Mouse (Mus musculus) kidney, adult 9 months (tissue): ENCODE data around the gene Stk39.

ENCODE experiments used
- DNase-seq: peaks from one replicate; pipeline ENCODE4 v3.0.0; 2022

Gene Stk39

DNA sequence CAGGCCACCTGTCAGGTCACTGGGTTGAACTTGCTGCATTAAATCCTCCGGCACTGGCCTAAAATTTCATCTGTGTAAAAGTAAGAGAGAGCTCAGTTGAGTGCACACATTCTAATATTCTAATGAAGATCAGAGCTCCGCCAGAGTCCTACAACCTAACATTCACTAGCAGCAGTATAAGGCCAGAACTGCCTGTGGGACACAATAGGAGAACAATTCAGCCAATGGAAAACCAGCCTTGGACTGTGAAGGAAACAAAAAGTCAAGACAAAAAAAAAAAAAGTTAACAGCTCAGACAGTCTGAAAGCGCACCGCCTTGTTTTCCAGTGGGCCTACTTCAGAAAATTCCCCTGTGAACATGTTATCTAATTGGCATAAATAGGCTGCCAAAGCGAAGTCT, 137.1 kb downstream of the Stk39 start:
- no peak for DNase-seq

DNA sequence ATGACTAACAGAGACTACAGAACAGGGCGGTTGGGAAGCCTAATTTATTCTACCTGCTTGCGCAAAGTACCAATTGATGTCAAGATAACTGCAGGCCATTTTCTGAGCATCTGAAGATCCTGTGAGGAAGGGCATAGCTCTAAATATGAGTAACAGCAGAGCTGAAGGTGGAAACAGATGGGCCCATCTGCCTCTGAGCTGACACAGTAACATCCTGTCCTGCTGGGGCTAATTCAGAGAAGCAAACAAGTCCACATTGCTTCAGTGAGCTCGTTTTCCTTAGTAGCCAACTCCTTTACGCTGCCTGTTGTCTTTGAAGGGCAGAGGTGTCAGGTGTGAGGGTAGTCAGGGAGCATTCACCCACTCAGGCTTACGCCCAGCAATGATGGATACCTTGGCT, 146.8 kb downstream of the Stk39 start:
- DNase-seq: no peak

DNA sequence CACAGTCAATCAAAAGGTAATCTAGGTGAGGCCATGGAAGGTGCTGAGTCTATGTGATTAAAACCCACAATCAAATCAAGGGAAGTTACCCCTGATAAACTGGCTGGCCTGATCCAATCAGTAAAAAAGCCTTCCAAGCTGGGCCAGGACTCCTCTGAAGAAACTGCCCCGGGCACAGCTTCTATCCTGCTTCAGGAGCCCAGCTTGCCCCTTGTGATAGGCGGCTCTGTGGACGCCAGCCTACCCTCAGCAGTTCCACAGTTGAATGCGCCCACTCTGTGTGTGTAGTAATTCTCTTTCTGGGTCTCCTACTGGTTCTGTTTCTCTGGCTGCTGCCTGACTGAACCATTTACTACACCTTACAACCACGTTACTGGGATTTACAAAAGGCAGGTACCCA, 150.8 kb downstream of the Stk39 start:
- DNase-seq: no peak

DNA sequence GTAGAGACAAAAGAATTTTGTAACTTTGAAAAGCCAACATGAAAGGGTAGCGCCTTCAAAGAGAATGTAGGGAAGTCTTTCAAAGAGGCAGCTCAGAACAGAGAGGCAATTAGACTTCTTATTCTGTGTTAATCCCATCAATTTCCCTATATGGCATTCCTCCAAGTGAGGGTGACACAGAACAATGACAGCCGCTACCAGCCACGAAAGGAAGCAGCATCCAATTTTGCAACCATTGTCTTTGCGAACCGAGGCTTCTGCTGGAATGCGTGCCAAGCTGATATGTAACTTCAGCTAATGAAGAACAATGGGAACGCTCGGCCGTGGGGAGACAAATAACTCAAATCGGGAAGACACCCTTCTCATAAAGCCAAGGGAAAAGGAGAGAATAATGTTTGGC, 151.4 kb downstream of the Stk39 start:
- DNase-seq: peak; percentile 20

DNA sequence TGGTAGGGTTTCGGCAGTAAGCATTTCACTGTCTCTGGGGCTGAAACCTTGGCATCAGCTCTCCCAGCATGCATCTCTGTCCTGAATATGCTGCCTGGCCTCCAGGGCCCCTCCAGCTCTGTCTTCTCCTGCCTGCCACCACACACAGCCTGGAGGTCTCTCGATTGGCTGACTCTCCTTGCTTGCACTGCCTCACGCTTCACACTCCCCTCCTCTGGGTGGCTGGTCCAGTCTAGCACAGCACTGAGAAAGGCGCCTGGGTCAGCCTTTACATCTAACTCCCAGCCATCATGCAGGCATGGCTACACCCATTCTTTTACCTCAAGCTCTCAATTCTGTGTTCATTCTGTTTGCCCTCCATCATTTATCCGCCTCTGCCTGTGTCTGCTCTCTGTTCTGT, 153.6 kb downstream of the Stk39 start:
- no peak for DNase-seq

DNA sequence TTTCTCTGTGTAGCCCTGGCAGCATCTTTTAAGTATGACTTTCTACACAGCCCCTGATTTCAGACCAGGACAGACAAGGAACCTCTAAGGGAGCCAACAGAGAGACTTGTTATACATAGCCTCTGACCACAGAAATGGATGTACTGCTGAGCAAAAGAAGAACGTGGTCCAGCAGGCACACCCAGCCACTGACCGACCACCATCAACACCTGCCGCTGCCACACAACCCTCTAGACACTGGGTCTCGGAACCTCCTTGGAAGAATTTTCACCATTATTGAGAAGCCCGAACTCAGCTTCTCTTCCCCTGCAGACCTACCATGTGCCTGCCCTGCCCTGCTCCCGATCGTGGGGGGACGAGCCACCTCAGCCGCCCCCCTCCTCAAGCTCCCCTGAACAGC, 154.2 kb downstream of the Stk39 start:
- DNase-seq: no peak

DNA sequence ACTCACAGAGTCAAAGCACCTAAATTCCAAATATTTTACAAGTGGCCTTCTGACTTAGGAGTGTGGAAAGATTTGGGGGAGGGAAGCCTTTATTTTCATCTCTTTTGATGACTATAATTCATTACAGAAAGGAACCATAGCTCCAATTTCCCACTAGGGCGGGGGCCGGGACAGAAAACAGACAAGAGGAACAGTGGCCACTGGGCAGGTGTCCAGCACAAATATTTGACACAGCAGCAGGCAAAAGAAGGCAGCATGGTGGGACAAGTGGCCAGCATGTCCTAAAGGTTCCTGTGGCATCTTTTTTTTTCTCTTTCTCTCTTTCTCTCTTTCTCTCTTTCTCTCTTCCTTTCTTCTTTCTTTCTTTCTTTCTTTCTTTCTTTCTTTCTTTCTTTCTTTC, 154.6 kb downstream of the Stk39 start:
- DNase-seq: no peak

DNA sequence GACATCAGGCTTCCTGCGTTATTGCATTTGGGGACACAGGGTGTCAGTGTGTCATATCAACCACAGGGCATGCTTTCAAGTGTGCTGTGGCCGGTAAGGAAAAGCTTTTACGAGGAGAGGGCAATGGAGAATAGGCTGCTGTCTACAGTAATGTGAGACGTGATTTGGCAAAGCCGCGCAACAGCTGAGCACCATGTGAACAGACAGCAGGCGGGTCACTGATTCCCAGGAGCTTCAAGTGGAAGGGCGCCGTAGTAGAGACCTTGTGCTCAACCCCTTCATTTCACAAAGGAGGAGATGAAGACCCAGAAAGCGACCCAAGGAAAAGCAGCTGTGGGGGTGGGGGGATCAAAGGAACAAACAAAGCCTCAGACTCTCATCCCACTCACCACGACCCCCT, 156.8 kb downstream of the Stk39 start:
- no peak for DNase-seq

DNA sequence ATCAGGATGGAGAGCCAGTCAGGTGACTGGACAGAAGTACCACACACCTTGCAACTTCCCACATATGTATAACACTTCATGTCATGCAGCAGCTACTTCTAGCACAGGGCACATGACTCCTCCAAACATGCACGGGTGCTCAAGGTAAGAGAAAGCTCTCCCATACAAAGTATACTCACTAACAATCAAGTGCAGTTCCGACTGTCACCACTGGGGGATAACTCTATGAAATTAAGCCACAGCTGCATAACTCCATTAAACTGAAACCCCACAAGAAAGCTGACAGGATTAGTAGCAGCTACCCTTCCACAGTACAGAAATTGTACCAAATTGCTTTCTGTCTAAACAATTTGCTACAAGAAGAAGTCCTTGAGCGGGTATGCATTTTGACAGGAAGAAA, 161.9 kb downstream of the Stk39 start:
- DNase-seq: peak; percentile 41

DNA sequence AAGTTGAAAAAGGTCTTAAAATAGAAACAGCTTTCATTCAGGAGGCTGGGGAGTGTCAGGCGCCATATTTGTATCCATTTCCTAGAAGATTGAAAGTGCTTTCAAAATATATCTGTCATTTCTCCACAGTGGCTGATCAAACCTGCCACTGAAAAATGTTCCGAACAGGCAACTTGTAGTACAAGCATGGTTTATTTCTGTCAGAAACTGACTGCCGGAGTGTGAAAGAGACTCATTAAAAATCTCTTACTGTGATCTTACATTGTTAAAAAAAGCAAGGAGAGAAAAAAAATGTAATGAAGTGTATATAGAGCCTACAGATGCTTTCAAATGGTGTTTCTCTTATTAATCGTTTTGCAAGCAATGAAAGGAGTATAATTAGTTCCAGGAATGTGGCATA, 165.5 kb downstream of the Stk39 start:
- no peak for DNase-seq

DNA sequence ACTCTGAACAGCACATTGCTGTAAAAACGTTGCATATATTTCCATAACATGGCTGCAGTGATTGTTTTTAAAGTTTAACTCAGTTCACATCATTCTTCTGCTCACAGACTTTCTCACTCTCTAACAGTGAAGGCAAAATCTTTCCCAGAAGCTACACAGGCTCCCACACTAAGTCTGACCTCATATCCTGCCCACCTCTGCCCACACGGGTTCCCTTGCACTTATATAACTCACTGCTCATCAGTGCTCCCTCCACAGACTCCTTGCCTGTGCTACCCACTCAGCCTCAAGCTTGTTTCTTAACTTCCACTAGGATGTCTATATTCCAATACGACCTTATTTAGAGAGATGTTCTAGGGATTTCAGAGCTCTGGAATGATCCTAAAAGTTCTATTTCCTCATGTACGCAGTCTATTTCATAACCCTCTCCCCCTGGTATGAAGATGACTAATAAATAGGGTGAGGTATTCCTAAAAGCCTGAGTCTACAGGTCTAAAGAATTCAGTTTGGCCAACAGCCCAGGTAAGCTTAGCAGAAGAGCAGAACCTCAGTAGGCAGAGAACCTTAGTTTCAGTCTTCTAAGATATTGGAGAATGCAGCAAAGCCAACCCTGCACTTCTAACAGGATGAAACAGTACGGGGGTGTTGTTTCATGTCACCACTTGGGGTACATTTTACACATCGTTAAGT, 167.2 kb downstream of the Stk39 start:
- no peak for DNase-seq

DNA sequence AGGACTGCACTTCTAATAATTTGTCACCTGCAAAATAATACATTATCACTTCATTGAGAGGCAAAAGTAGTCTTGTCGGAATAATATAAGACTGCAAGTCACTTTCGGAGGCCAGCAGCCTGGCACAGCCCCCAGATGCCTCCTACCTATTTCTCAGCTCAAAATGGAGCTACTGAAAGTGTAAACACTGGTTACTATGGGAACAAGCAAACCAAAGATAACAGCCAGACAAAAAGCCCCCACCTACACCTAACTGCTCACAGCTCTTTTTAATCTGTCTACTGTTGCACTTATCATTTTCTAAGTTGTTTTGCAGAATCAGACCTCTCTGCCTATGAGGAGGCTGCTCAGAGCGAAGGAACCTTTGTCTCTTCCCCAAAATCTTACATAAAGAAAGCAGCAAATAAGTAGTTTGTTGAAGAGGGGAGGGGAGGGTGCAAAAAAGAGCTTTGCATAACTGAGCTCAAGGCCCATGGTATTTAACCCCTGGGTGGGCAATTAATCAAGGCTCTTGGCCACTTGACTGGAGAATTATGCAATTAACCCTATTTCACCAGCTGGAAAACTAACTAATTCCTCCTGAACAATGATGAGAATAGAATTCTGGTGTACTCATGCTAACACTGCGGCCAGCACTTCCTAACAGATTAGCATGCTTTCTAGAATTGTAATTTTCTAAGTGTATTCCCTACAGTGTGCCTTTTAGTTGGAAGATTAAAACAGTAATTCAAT, 170.1 kb downstream of the Stk39 start:
- DNase-seq: no peak

DNA sequence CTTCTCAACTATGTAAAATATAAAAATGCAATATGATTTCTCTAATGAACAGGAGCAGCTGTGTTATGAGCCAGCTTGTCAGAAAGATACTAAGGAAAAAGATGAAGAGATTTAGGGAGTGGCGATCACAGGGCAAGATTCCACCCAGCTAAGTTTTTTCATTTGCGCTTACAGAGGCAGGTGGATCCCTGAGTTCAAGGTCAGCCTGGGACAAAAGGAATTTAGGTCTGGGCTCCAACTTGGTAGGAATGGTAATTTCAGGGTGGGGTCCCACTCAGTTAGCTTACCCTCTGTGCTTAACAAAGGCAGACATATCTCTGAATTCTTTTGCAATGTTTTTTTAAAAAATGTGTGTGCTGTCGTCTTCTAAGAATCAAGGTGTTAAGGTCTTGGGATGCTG, 173.7 kb downstream of the Stk39 start:
- DNase-seq: no peak

DNA sequence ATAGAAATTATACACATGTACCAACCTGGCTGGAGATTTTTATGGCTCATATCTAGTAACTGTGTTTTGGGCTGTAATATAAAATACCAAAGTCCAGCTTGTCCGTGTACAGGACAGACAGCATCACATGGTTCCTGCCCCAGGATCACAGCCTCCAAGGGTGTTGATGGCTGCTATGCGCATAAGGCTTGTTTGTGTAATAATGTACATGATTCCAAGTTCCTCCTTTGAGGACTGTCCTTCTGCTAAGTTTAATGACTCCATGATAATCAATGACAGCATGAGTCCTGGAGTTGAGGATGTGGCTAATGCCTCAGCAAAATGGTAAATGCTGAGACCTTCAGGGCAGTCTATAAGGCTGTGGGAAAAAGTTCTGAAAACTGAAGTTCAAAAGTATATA, 174.1 kb downstream of the Stk39 start:
- no peak for DNase-seq

DNA sequence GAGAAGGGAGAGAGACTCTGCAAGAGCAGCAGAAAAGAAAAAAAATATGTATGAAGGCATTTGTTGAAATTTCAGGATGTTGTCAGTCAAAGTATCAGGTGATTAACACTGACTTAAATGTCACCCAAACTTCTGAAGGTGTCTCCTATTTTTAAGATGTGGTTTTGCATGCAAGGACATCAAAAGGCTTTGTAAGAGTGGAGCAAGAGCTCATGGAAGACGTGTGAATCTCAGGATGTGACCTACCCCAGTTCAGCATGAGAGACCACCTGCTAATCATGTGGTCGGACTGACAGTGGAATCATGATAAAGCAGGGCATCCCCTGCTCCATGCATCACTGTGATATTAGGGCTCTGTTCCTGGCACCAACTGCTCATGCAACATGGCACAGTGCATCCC, 175.3 kb downstream of the Stk39 start:
- DNase-seq: no peak

DNA sequence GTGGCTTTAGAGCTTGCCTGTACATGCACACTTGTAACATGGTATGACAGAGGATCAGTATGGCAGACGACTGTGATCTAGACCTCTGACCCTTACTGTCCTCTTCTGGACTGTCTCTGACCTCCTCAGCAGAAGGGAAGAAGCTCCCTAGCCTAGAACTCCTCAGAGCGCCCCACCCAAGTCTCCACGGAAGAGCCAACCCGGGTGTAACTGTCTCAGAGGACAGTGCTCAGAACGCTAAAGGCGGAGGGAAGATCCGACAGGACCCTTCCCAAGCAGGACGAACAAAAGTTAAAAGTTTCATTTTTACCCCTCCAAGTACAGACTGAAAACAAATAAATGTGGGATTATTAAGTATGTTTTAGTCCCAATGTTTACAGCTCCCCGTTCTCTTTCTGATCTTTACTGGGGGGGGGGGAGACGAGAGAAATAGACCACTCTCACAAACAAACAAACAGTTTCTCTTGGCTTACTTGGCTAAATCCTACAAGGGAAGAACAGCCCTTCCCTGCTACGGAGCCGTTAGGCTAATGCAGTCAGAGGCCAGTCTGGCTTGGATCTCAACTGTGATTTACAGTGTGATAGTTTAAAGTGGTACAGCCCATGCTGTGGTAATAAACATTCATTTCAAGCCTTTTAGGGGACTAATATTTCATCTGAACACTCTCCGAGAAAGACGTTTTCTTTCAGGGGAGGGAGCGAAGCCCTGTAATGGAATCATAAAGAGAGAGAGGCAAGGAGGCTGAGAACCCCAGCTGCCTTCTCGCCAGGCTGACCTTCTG, 179.3 kb downstream of the Stk39 start:
- DNase-seq: no peak

DNA sequence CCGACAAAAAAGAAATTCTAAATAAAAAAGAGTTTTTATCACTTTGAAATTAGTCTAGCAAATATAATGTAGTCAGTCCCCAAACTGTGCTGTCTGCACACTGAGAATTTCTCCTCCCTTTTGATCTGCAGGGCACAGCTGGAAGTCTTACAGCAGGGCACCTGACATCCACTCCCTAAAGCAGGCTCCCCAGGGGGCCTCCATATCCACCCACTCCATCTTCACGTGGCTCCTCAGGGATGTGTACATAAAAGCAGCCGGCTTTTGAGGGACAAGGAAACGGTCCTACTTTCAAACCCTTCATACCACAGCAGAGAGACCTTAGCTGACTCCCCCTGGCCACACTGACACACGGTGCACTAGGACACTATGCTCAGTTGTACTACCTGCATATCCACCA, 180.2 kb downstream of the Stk39 start:
- DNase-seq: no peak

DNA sequence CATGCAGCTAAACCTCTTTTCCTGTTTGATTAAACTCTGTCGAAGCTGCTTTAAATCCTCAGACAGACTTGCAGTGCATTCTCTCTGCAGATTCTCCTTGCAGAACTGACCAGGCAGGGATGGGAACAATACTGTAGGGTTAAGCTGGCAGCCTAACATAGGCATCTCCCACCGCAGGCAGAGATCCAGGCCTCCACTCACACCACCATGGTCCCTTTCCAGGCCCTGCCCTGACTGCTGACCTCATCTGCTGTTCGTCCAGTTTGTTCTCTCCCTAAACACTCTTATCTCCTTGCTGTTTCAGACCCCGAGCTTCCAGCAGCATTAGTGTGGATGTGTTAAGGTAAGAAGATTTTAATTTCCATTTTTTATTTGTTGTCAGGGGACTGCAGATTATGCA, 182.1 kb downstream of the Stk39 start:
- no peak for DNase-seq

DNA sequence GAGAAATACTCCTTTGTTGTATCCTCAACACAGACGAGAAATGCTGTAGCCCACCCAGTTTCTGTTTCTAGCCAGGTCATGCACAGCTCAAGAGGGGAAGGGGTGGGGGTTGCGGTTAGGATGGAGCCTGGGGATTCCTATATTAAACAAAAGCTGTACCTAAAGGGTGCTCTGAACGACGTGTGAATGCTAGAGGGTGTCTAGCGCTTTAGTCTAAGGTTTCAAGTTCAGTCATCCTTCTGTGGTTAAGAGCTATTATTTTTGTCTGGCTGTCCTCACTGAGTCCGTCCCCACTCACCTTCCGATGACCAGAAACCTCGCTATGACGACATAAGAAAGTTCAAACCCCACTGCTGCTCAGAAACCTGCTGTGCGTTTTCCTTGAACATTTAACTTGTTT, 182.9 kb downstream of the Stk39 start:
- DNase-seq: no peak

DNA sequence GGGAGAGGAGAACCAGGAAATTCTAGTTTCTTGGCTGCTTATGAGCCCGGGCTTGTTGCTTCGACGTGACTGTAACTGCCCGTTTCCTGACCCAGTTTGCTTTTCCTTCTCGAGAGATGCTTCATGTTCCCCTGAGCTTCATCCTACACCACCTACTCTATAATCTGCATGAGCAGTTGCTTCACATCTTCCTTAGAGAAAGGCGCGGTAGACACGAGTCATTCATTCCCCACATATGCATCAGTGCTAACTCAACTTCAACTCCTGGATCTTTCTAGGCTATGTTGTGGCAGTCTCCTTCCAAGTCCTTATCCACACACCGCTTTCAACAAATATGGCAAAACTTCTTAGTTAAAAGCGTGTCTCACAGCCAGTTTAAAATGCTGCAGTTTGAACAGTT, 184.0 kb downstream of the Stk39 start:
- no peak for DNase-seq

DNA sequence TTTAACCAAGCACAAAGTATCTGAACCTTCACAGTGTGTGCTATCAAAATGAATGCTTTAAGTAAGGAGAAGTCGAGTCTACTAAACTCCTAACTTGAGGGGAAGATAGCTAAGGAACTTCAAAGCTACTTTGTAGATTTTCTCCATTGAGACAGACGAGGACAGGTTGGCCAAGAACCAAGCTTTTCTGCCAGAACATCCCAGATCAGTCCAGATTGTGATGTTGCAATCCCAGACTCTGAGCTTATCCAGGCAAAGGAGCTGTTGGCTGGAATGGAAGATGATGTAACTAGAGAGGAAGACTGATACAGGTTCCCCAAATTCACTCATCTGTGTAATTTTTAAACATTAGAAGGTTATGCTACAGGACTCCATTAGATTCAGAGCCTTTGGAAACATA, 187.7 kb downstream of the Stk39 start:
- no peak for DNase-seq

DNA sequence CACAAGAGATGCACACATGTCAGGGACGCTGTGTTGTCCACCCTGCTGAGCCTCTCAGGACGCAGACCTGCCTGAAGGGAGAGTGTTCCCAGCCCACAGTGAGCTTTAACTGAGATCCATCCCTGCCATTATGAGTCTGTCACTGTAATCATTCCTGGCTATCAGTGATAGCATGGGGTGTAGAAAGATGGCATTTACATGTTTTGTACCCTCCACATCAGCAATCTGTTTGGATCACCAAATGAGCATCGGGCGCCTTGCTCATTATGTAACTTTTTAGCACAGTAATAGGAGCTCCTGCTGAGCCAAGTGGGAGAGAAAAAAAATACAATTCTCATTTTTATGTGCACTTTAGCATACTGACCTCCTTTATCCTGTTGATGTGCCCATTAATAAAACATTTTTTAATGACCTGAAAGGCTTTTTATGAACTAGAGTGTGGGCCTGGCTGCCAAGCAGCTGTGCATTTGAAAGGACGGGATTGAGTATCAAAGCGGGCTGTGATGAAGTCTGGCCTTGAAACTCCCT, 189.0 kb downstream of the Stk39 start:
- no peak for DNase-seq

DNA sequence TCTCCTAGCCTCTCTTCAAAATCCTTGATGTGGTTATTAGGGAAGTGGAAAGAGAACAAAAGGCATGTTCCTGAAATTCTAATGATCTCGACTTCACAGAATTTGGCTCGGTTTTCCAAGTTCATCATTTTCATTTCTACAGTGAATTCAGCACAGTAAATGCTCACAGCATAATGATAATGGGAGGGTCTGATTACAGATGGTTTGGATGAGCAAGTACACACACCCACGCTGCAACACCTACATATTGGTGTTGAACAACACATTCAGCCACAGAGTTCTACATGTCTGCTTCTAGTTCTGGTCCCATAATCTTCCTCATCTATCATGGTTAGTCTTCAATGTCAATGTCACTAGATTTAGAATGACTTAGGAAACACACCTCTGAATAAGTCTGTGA, 190.5 kb downstream of the Stk39 start:
- DNase-seq: no peak

DNA sequence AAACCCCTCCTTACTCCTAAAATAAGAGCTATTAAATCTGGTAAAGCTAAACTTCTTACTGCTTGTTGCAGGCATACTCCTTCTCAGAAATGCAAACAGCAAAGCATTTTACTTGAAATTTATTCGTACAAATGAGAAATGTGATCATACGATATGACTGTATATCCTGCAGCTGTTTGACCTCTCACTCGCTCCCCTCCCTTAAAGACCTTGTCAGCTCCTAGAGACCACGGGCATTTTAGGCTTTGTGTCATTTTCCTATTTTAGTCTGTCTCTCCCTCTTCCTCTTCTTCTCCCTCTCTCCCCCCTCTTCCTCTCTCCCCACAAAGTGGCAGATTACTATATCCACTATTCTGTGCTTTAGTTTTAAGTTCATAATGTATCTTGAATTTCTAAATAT, 200.8 kb downstream of the Stk39 start:
- no peak for DNase-seq
